Mouse (Mus musculus) CD4-positive, CD25-positive, alpha-beta regulatory T cell, adult 9 weeks (primary cell): Measurements from ENCODE around the gene Hmgcs1. TPM values are rescaled to one million over a fixed set of nuclear protein-coding genes. Genes with fewer than 3 reads are reported as not detected.

ENCODE experiments used
- polyA plus RNA-seq: library from polyadenylated mRNA; unstranded; fragments of 100-300 nt; shearing (Covaris generic); gene quantifications from one replicate; pipeline ENCODE4 v1.2.1, GENCODE M21; 2017

Hmgcs1 gene
- polyA plus RNA-seq, result 52.9 TPM

GRCm38 (mm10) chr13:119690039-119690728, at the start of gene Hmgcs1:
Hmgcs1 (plus strand) TSS chr13:119690379.

GRCm38 (mm10) chr13:119755681-119756471, 65.7 kb downstream of the Hmgcs1 start, which contains the start of gene Nim1k:
Nim1k (minus strand) TSS chr13:119755882.

Other genes with a start within 250 kb of the Hmgcs1 start
- gene 4833420G17Rik, start 227.6 kb upstream of the Hmgcs1 start, polyA plus RNA-seq, result 125 TPM
- gene Tmem267, start 202.3 kb upstream of the Hmgcs1 start, polyA plus RNA-seq, result 1.7 TPM
- 0.32 TPM for gene 3110070M22Rik, start 202.0 kb upstream of the Hmgcs1 start, polyA plus RNA-seq
- gene Ccl28, start 66.6 kb upstream of the Hmgcs1 start, polyA plus RNA-seq, result 0.10 TPM
- gene Nim1k, start 65.5 kb downstream of the Hmgcs1 start, polyA plus RNA-seq, result 0.68 TPM
- 20.4 TPM for gene Zfp131, start 100.5 kb downstream of the Hmgcs1 start, polyA plus RNA-seq
- not detected for gene AF067063, start 139.8 kb downstream of the Hmgcs1 start, polyA plus RNA-seq
- 0.40 TPM for gene D13Ertd608e, start 145.6 kb downstream of the Hmgcs1 start, polyA plus RNA-seq
- gene Tcstv1, start 204.4 kb downstream of the Hmgcs1 start, polyA plus RNA-seq, result not detected
- not detected for gene Gm21761, start 238.9 kb downstream of the Hmgcs1 start, polyA plus RNA-seq